Mouse (Mus musculus): Measurements from ENCODE around the gene Ror2.

DNA sequence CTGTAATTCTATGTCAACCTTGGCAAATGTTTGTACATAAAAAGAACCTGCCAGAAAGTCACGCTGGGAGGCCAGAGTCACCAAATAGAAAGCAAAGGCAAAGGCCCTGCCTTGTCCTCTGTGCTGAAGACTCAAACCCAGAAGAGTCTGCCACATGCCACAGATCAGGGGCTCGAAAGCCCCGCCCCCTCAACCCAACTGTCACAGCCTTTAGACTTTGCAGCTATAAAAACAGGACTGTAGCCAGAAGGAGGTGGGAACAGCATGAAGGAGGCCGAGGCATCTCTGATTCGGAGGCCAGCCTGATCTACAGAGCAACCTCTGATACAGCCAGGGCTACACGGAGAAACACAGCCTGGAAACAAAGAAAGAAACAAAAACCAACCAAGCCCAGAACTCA, 37.8 kb downstream of the Ror2 start:
- no peak for TF ChIP-seq GATA1 (IDR thresholded peaks at IDR 0.05; ENCODE audit: borderline replicate concordance, low read length)
- TF ChIP-seq FLI1 (IDR thresholded peaks at IDR 0.05; ENCODE audit: low read length), result no peak

Data from megakaryocyte, embryonic 14.5 days (primary cell).